Mouse (Mus musculus): ENCODE measurements around the gene Lpin2. TPM values are rescaled to one million over a fixed set of nuclear protein-coding genes. Genes with fewer than 3 reads are reported as not detected.

The Lpin2 gene
- polyA plus RNA-seq, 1 experiment: 133 TPM

DNA sequence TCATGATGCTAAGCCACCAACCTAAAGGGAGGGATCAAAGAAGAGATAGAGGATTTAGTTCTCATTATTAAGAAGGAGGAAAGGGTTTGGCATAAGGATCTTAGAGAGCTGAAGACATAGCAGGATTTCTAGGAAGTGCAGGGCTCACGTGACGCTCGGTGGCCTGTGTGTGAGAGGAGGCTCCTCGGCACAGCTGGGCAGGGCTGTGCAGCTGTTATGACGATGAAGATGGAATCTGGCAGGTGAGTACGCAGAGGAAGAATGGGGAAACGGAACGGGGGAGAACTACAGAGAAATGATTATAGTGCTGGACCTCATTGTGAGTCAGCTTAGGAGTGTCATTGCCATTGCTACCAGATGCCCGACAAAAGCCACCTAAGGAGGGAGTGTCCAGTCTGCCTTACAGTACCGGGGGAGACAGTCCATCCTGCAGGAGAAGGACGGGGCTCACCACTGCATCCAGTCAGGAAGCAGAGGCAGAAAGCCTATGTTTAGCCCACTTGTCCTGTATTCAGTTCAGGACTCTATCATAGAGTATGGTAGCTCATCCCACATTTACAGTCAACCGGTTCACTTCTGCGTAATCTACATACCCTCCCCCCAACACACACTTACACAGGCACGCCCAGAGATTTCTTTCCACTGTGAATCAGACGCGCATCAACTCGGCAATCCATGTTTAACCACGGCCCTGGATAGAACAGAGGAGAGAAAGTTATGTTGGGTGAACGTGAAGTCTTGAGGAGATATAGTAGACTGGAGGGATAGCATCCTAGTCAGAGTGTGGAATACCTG lies 37.8 kb upstream of the Lpin2 start:
- peaks cover 8% of the 10 kb centered on the region for H3K4me1 ChIP-seq (ENCODE audit: control insufficient read depth, insufficient read depth, low read length)
- no peak for TF ChIP-seq POLR2A (IDR thresholded peaks at IDR 0.05; ENCODE audit: borderline replicate concordance, low read depth, low read length)
- TF ChIP-seq CTCF (IDR thresholded peaks at IDR 0.05; ENCODE audit: low read depth, low read length): no peak
- no peak overlapping the region for H3K27ac ChIP-seq (ENCODE audit: insufficient read depth, low read depth, low read length)
- no peak overlapping the region for H3K4me3 ChIP-seq (ENCODE audit: insufficient read depth, low read length)

DNA sequence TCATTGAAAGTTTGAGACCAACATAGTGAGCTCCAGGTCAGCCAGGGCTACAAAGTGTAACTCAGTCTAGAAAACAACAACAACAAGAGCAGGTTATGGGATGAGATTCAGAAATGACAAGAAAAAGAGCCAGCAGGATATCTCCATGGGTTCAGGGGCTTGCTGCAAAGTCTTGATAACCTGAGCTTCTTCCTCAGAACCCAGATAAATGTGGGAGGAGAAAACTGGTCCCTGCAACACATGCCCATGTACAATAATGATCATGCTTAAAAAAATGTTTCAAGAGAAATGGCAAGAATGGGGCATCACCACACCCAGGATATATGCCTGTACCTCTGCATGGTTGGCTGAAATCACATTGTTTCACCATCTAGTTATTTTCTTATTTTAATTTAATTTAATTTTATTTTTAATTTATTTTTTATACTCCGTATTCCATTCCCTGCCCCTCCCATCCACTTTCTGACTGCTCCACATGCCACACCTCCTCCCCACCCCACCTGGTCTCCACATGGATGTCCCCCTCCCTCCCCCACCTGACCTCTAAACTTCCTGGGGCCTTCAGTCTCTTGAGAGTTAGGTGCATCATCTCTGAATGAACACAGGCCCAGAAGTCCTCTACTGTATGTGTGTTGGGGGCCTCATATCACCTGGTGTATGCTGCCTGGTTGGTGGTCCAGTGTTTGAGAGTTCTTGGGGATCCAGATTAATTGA lies 37.0 kb upstream of the Lpin2 start:
- no peak overlapping the region for H3K27ac ChIP-seq (ENCODE audit: insufficient read depth, low read depth, low read length)
- peaks cover 8% of the 10 kb centered on the region for H3K4me1 ChIP-seq (ENCODE audit: control insufficient read depth, insufficient read depth, low read length)
- TF ChIP-seq POLR2A (IDR thresholded peaks at IDR 0.05; ENCODE audit: borderline replicate concordance, low read depth, low read length) (no peak), CTCF (IDR thresholded peaks at IDR 0.05; ENCODE audit: low read depth, low read length) (no peak)
- no peak overlapping the region for H3K4me3 ChIP-seq (ENCODE audit: insufficient read depth, low read length)

DNA sequence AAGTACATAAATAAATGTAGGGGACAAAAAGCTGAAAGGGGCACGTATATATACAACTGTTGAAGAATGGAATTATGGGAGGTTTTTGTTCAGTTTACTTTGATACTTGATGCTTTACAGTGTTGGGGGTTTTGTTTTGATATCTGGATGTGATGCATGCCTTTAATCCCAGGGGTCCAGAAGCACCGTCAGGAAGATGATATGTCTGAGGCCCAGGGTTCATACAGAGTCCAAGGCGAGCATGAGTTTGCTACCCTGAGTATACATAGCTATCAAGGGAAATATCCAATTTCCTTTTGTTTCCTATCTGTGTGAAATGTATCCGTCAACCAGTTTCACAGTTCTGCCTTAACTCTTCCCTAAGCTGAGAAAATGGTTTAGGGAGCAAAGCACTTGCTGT lies 29.0 kb upstream of the Lpin2 start:
- Histone ChIP-seq H3K4me1 (ENCODE audit: control insufficient read depth, insufficient read depth, low read length) (peaks cover 5% of the 10 kb centered on the region), H3K4me3 (ENCODE audit: insufficient read depth, low read length) (no peak overlapping the region), H3K27ac (ENCODE audit: insufficient read depth, low read depth, low read length) (no peak overlapping the region)
- TF ChIP-seq POLR2A (IDR thresholded peaks at IDR 0.05; ENCODE audit: borderline replicate concordance, low read depth, low read length) (no peak), CTCF (IDR thresholded peaks at IDR 0.05; ENCODE audit: low read depth, low read length) (no peak)

DNA sequence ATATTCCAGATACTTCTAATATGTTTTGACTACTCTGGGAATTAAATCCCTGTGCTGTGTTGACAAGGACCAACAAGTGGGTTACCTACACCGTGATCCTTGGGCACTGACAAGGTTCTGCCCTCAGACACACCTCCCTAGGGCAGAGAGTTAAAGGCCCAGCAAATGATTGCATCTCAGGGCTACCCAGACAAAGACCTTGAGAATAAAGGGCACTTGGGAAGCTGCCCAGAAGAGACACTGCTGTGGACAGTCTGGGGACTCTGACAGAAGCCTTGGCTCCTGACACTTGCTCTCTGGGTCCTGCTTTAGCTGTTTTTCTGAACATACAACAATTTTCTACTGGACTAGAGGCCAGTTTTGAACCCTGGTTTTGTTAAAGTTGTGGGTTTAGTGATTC lies 27.1 kb upstream of the Lpin2 start:
- Histone ChIP-seq H3K4me1 (ENCODE audit: control insufficient read depth, insufficient read depth, low read length) (peaks cover 8% of the 10 kb centered on the region), H3K27ac (ENCODE audit: insufficient read depth, low read depth, low read length) (no peak overlapping the region), H3K4me3 (ENCODE audit: insufficient read depth, low read length) (no peak overlapping the region)
- TF ChIP-seq CTCF (IDR thresholded peaks at IDR 0.05; ENCODE audit: low read depth, low read length) (no peak), POLR2A (IDR thresholded peaks at IDR 0.05; ENCODE audit: borderline replicate concordance, low read depth, low read length) (no peak)

GRCm38 (mm10) chr17:71159152-71159567 lies 23.2 kb upstream of the Lpin2 start:
- no peak overlapping the region for H3K27ac ChIP-seq (ENCODE audit: insufficient read depth, low read depth, low read length)
- H3K4me3 ChIP-seq (ENCODE audit: insufficient read depth, low read length): no peak overlapping the region
- TF ChIP-seq POLR2A (IDR thresholded peaks at IDR 0.05; ENCODE audit: borderline replicate concordance, low read depth, low read length) (no peak), CTCF (IDR thresholded peaks at IDR 0.05; ENCODE audit: low read depth, low read length) (no peak)
- H3K4me1 ChIP-seq (ENCODE audit: control insufficient read depth, insufficient read depth, low read length): peaks cover 25% of the 10 kb centered on the region

DNA sequence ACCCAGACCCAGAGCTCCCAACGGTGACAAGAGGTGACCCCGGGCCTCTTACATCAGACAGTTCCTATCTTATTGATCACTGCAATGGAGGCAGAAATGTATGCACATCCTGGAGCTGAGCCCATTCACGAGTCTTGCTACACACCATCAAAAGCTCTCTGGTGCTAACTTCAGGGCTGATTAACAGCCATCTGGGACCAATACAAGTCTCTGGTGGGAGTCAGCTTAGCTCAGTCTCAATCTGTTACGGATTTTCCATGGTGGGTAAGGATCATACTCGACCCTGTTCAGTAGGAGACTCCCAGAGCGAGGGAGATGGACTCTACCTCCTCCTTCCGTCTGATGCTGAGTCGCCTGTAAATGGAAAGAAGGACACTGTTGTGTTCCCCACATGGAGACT lies 22.6 kb upstream of the Lpin2 start:
- no peak for TF ChIP-seq POLR2A (IDR thresholded peaks at IDR 0.05; ENCODE audit: borderline replicate concordance, low read depth, low read length)
- TF ChIP-seq CTCF (IDR thresholded peaks at IDR 0.05; ENCODE audit: low read depth, low read length): no peak
- Histone ChIP-seq H3K4me3 (ENCODE audit: insufficient read depth, low read length) (no peak overlapping the region), H3K4me1 (ENCODE audit: control insufficient read depth, insufficient read depth, low read length) (peaks cover 29% of the 10 kb centered on the region), H3K27ac (ENCODE audit: insufficient read depth, low read depth, low read length) (no peak overlapping the region)

DNA sequence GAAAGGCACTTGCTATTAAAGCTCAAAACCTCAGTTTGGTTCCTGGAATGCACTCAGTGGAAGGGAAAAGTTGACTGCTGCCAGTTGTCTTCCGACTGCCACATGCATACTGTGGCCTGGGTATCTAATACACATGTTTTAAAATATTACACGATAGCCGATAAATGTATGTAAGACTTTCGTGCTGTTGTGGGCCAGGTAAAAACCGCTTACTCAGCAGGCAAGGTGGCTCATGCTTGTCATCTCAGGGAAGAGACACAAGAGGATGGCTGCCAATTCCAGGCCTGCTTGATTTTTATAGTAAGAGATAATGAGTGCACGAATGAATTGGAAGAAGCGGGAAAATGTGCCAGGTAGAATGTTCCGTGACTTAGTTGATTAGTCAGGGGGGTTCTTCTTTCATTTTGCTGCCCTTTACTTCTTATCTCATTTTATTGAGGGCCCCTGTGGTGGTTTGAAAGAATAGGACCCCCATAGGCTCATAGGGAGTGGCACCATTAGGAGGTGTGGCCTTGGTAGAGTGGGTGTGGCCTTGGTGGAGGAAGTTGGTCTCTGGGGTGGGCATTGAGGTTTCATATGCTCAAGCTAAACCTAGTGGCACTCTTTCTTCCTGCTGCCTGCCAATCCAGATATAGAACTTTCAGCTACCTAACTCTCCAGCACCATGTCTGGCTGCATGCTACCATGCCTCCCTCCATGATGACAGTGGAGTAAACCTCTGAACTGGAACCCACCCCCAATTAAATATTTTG lies 21.9 kb upstream of the Lpin2 start:
- Histone ChIP-seq H3K27ac (ENCODE audit: insufficient read depth, low read depth, low read length) (no peak overlapping the region), H3K4me1 (ENCODE audit: control insufficient read depth, insufficient read depth, low read length) (peaks cover 29% of the 10 kb centered on the region), H3K4me3 (ENCODE audit: insufficient read depth, low read length) (no peak overlapping the region)
- TF ChIP-seq POLR2A (IDR thresholded peaks at IDR 0.05; ENCODE audit: borderline replicate concordance, low read depth, low read length): no peak
- TF ChIP-seq CTCF (IDR thresholded peaks at IDR 0.05; ENCODE audit: low read depth, low read length): no peak

DNA sequence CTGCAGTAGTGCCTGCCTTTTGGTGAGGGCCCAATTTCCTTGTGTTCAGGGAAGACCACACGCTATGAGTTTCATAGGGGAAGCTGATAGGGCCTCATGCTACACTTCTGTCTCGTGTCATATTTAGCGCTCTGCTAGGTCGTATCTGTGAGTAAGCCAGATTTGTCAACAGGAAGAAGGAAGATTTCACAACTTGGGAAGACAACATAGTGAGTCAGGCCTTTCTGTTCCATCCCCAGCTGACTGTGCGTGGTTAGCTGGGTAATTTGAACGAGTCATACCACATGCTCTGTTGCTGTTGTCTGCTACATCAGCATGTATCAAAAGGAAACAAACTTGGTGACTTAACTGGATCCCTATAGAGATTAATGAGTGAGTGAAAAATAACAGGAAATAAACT lies 17.4 kb upstream of the Lpin2 start:
- Histone ChIP-seq H3K4me1 (ENCODE audit: control insufficient read depth, insufficient read depth, low read length) (peaks cover 34% of the 10 kb centered on the region), H3K4me3 (ENCODE audit: insufficient read depth, low read length) (no peak overlapping the region), H3K27ac (ENCODE audit: insufficient read depth, low read depth, low read length) (peak overlapping the region; percentile 81)
- no peak for TF ChIP-seq CTCF (IDR thresholded peaks at IDR 0.05; ENCODE audit: low read depth, low read length)
- TF ChIP-seq POLR2A (IDR thresholded peaks at IDR 0.05; ENCODE audit: borderline replicate concordance, low read depth, low read length): no peak

DNA sequence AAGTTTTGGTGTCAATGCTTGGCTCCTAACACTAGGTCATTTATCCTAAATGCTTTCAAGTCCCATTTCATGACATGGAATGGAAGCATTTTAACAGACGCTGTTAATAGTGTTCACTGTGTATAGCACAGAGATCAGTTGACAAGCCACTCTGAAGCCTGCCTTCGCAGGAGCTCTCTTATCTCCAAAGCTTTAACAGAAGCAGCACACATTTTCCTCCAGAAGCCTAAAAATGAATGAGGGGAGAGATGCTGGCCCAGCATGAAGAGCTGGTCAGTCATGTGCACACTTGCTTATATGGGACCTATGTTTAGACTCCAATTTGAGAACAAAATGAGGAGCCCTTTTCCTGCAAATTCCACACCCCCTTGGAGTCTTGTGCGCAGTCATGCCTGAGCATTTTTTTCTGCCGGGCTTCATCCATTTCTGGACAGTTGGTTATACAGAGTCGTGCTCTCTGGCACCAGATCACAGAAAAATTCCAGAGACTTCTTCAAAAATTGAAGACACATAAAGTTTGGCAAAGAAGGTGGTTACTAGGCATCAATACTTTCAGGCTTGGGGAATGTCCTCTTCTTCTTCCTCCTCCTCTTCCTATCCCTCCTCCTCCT lies 14.1 kb upstream of the Lpin2 start:
- no peak overlapping the region for H3K4me3 ChIP-seq (ENCODE audit: insufficient read depth, low read length)
- no peak overlapping the region for H3K27ac ChIP-seq (ENCODE audit: insufficient read depth, low read depth, low read length)
- TF ChIP-seq CTCF (IDR thresholded peaks at IDR 0.05; ENCODE audit: low read depth, low read length) (no peak), POLR2A (IDR thresholded peaks at IDR 0.05; ENCODE audit: borderline replicate concordance, low read depth, low read length) (no peak)
- H3K4me1 ChIP-seq (ENCODE audit: control insufficient read depth, insufficient read depth, low read length): peaks cover 22% of the 10 kb centered on the region
